Mouse (Mus musculus) forebrain, embryonic 16.5 days (tissue): ENCODE data around the gene Gm20388. TPM values are rescaled to one million over a fixed set of nuclear protein-coding genes. Genes with fewer than 3 reads are reported as not detected.

Experiments
- ATAC-seq: fragments of 200-750 bp; cut with Nextera tagmentation; 2 replicates; pipeline ENCODE4 v1.8.0; 2017; ENCODE audit warnings: mild to moderate bottlenecking, moderate library complexity
- H3K27ac ChIP-seq: fragments of 300-500 bp; sonication (generic); 2 replicates; pipeline ENCODE4 v1.5.1; 2014; ENCODE audit warnings: low read length, control low read depth
- H3K27me3 ChIP-seq: fragments of 300-500 bp; sonication (generic); replicated peaks from 2 replicates; pipeline ENCODE4 v1.6.1; 2014; ENCODE audit warnings: low read length; ENCODE audit not compliant: control insufficient read depth, insufficient read depth
- H3K36me3 ChIP-seq: fragments of 300-500 bp; sonication (generic); 2 replicates; pipeline ENCODE4 v1.6.1; 2014; ENCODE audit not compliant: control insufficient read depth, insufficient read depth
- H3K4me1 ChIP-seq: fragments of 300-500 bp; sonication (generic); replicated peaks from 2 replicates; pipeline ENCODE4 v1.6.1; 2014; ENCODE audit warnings: low read length; ENCODE audit not compliant: control insufficient read depth, insufficient read depth
- H3K4me2 ChIP-seq: fragments of 300-500 bp; sonication (generic); 2 replicates; pipeline ENCODE4 v1.6.1; 2014; ENCODE audit warnings: mild to moderate bottlenecking, low read length, control low read depth
- H3K4me3 ChIP-seq: fragments of 300-500 bp; sonication (generic); replicated peaks from 2 replicates; pipeline ENCODE4 v1.5.1; 2014; ENCODE audit warnings: mild to moderate bottlenecking, low read length, control low read depth
- H3K9ac ChIP-seq: fragments of 300-500 bp; sonication (generic); replicated peaks from 2 replicates; pipeline ENCODE4 v1.6.1; 2014; ENCODE audit warnings: low read depth, low read length, control low read depth
- H3K9me3 ChIP-seq: fragments of 300-500 bp; sonication (generic); 2 replicates; pipeline ENCODE4 v1.6.1; 2016; ENCODE audit warnings: low read length; ENCODE audit not compliant: control insufficient read depth
- WGBS: fragments of 180-500 bp; shearing (Covaris S2); extraction: QIAGEN DNeasy Blood & Tissue Kit; methylation state at CpG from one replicate; pipeline ENCODE4 v1.1.7; 2014; 5-methylcytosine and 5-hydroxymethylcytosine counted together
- polyA plus RNA-seq: library from polyadenylated mRNA; unstranded; fragments of >200 nt; fragmentation: Nextera tagmentation; extraction: Ambion mirVana; gene quantifications from 2 replicates; pipeline ENCODE4 v1.2.1, GENCODE M21; 2015

The Gm20388 gene
- polyA plus RNA-seq, 1 experiment from 2014 or later, result 4.7 TPM

DNA sequence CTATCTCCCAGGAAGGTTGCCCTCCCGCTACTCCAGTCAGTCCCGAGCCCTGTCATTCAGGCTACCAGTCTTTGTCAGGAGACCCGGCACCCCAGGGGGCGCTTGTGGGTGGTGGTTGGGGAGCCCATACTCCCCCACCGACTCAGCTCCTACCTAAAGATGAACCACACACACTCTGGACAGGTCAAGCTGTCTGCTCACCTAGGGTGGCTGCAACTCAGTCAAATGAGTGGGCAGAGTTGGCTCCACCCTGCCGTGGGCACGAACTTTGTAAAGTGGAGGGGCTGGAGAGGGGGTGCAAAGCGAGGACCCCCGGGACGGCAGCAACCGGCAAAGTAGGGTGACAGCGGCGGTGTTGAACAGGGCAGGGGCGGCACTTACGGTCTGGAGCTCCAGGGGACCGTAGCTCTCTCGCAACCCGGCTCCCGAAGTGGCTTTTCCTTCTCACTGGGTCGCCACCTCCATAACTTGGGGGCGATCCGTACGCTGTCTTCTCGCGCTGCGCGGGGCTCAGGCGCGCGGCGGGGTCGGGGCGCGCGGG lies 2766.9 kb downstream of the Gm20388 start:
- ATAC-seq, result peak; percentile 7

DNA sequence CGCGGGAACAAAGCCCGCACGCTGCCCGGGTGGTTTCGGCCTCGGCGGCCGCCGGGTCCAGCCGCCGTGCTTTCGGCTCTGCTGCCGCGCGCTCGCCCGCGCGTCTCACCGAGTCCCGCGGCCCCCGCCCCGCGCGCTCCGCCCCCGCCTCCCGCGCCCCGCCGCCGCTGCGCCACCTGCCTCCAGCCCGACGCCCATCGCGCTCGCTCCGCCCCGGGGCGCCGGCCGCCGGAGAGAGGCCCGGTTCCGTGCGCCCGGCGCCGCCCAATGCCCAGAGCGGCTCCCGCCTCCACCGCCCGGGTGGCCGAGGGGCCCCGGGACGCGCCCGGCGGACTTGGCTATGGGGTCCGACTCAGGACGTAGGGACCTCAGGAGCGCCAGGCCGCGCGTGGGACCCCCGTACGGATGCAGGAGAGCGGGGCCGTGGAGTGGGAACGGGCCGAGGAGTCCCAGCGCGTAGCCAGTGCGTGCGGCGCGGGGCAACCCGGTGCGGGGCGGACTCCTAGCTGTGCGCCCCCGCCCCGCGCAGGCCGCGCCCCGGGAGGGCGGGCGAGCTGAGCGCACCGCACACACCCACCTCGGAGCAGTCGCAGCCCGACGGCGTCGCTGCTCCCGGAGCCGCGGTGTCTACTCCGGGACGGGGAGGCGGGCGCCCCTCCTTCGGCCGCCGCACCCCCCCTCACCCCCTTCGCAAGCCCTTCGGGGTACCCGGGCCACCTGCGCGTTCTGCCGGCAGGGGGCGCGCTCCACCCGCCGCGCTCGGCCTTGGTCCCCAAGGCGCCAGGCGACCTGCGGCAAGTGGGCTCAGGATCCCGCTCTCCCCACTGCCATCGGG lies 2767.6 kb downstream of the Gm20388 start:
- Histone ChIP-seq H3K4me2 (peak overlapping the region; percentile 70), H3K4me3 (peak overlapping the region; percentile 83), H3K36me3 (no peaks in the 10 kb centered on the region), H3K27ac (peak overlapping the region; percentile 91), H3K27me3 (peaks cover 15% of the 10 kb centered on the region), H3K4me1 (peaks cover 51% of the 10 kb centered on the region), H3K9ac (peak overlapping the region; percentile 89), H3K9me3 (no peaks in the 10 kb centered on the region)
- peak; percentile 87 for ATAC-seq
- under 1% methylated on average over 109 of the region's 127 CpGs for WGBS

More for the DNA sequence above, 2766.9 kb downstream of the Gm20388 start:
- Histone ChIP-seq H3K4me2 (peak overlapping the region; percentile 70), H3K27ac (peak overlapping the region; percentile 91), H3K9ac (peak overlapping the region; percentile 89), H3K27me3 (peaks cover 15% of the 10 kb centered on the region), H3K4me1 (peaks cover 51% of the 10 kb centered on the region), H3K4me3 (peak overlapping the region; percentile 83), H3K36me3 (no peaks in the 10 kb centered on the region), H3K9me3 (no peaks in the 10 kb centered on the region)
- 1% methylated on average over 35 of the region's 35 CpGs for WGBS

GRCm38 (mm10) chr8:122678896-122679210 lies 2768.2 kb downstream of the Gm20388 start:
- Histone ChIP-seq H3K4me3 (peak overlapping the region; percentile 83), H3K27me3 (peaks cover 15% of the 10 kb centered on the region), H3K9me3 (no peaks in the 10 kb centered on the region), H3K4me1 (peaks cover 49% of the 10 kb centered on the region), H3K4me2 (peak overlapping the region; percentile 70), H3K36me3 (no peaks in the 10 kb centered on the region), H3K27ac (peak overlapping the region; percentile 3; the same call in 1 of the 2 replicates), H3K9ac (peak overlapping the region; percentile 89; the same call in 1 of the 2 replicates)
- WGBS, result under 1% methylated on average over 14 of the region's 14 CpGs
- ATAC-seq, result no peak

GRCm38 (mm10) chr8:122679325-122679920 lies 2768.8 kb downstream of the Gm20388 start:
- no peak for ATAC-seq
- peak overlapping the region; percentile 70 for H3K4me2 ChIP-seq
- no peak overlapping the region; the same call in 1 of the 2 replicates for H3K4me3 ChIP-seq
- 26% methylated on average over 11 of the region's 11 CpGs for WGBS
- H3K27me3 ChIP-seq, result peaks cover 15% of the 10 kb centered on the region
- H3K4me1 ChIP-seq, result peaks cover 49% of the 10 kb centered on the region
- no peak overlapping the region for H3K27ac ChIP-seq
- no peaks in the 10 kb centered on the region for H3K36me3 ChIP-seq
- H3K9ac ChIP-seq, result no peak overlapping the region; the same call in 1 of the 2 replicates
- no peaks in the 10 kb centered on the region for H3K9me3 ChIP-seq

DNA sequence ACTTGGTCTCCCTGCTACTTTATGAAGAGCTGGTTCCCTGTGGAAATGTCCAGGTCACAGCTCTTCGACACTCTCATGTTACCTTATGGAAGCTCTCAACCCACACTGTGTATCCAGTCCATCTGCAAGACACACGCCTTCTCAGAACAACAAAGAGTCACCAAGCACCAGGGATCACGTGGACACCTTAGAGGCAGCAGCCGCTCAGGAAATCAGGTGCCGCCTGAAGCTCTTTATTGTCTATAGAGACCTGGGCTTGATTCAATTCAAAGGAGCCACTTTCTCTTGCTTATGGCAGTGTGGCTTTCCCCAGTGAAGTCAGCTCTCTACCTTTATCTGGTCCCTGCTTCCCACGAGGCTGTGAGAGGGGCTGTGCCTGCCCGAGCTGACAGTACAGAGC lies 2769.5 kb downstream of the Gm20388 start:
- peak overlapping the region; percentile 29; the same call in 1 of the 2 replicates for H3K9ac ChIP-seq
- H3K36me3 ChIP-seq, result no peaks in the 10 kb centered on the region
- peaks cover 15% of the 10 kb centered on the region for H3K27me3 ChIP-seq
- ATAC-seq, result no peak
- no peaks in the 10 kb centered on the region for H3K9me3 ChIP-seq
- no peak overlapping the region for H3K4me3 ChIP-seq
- 29% methylated on average over 7 of the region's 7 CpGs for WGBS
- peaks cover 47% of the 10 kb centered on the region for H3K4me1 ChIP-seq
- peak overlapping the region; percentile 37; the same call in 1 of the 2 replicates for H3K27ac ChIP-seq
- no peak overlapping the region for H3K4me2 ChIP-seq

GRCm38 (mm10) chr8:122682820-122683219 lies 2772.2 kb downstream of the Gm20388 start:
- H3K9ac ChIP-seq, result no peak overlapping the region
- no peak overlapping the region for H3K4me3 ChIP-seq
- H3K9me3 ChIP-seq, result no peaks in the 10 kb centered on the region
- 91% methylated on average over 11 of the region's 11 CpGs for WGBS
- H3K4me2 ChIP-seq, result no peak overlapping the region
- no peak overlapping the region for H3K27ac ChIP-seq
- no peak for ATAC-seq
- H3K4me1 ChIP-seq, result peaks cover 31% of the 10 kb centered on the region
- H3K36me3 ChIP-seq, result no peaks in the 10 kb centered on the region
- peaks cover 17% of the 10 kb centered on the region for H3K27me3 ChIP-seq

- Histone ChIP-seq H3K4me2 (no peak overlapping the region), H3K9ac (no peak overlapping the region), H3K36me3 (no peaks in the 10 kb centered on the region), H3K4me1 (peaks cover 13% of the 10 kb centered on the region; the same call in 1 of the 2 replicates), H3K9me3 (no peaks in the 10 kb centered on the region), H3K27me3 (peaks cover 13% of the 10 kb centered on the region), H3K27ac (no peak overlapping the region), H3K4me3 (no peak overlapping the region)
- 83% methylated on average over 19 of the region's 19 CpGs for WGBS
- no peak for ATAC-seq
These were observed 2774.6 kb downstream of the Gm20388 start for GRCm38 (mm10) chr8:122685097-122685861.

- no peaks in the 10 kb centered on the region for H3K9me3 ChIP-seq
- peaks cover 9% of the 10 kb centered on the region; the same call in 1 of the 2 replicates for H3K4me1 ChIP-seq
- H3K4me3 ChIP-seq, result no peak overlapping the region
- ATAC-seq, result no peak; the same call in 1 of the 2 replicates
- H3K36me3 ChIP-seq, result no peaks in the 10 kb centered on the region
- no peak overlapping the region for H3K4me2 ChIP-seq
- WGBS, result 44% methylated on average over 9 of the region's 9 CpGs
- peaks cover 6% of the 10 kb centered on the region; the same call in 1 of the 2 replicates for H3K27me3 ChIP-seq
- H3K27ac ChIP-seq, result no peak overlapping the region
- no peak overlapping the region for H3K9ac ChIP-seq
These were observed 2776.2 kb downstream of the Gm20388 start for GRCm38 (mm10) chr8:122686879-122687278.
